Mouse (Mus musculus): Measurements from ENCODE around the gene Prkn.

The Prkn gene

GRCm38 (mm10) chr17:11414288-11414687 is 574.1 kb downstream of the Prkn start:
- no peak for DNase-seq

- DNase-seq: no peak
These were observed 577.0 kb downstream of the Prkn start for GRCm38 (mm10) chr17:11417150-11417549.

GRCm38 (mm10) chr17:11419484-11419883 is 579.3 kb downstream of the Prkn start:
- no peak for DNase-seq

GRCm38 (mm10) chr17:11420839-11421238 is 580.7 kb downstream of the Prkn start:
- peak; percentile 36 for DNase-seq

GRCm38 (mm10) chr17:11421264-11421940 is 581.2 kb downstream of the Prkn start:
- no peak for DNase-seq

- no peak for DNase-seq
These were observed 591.1 kb downstream of the Prkn start for GRCm38 (mm10) chr17:11431323-11431722.

- no peak for DNase-seq
These were observed 592.4 kb downstream of the Prkn start for GRCm38 (mm10) chr17:11432593-11432992.

- no peak for DNase-seq
These were observed 622.5 kb downstream of the Prkn start for GRCm38 (mm10) chr17:11462721-11463120.

GRCm38 (mm10) chr17:11466095-11466494 is 625.9 kb downstream of the Prkn start:
- no peak for DNase-seq

- no peak for DNase-seq
These were observed 628.4 kb downstream of the Prkn start for GRCm38 (mm10) chr17:11468624-11469023.

GRCm38 (mm10) chr17:11483032-11483431 is 642.8 kb downstream of the Prkn start:
- DNase-seq: no peak

GRCm38 (mm10) chr17:11490051-11490450 is 649.9 kb downstream of the Prkn start:
- DNase-seq: peak; percentile 86

GRCm38 (mm10) chr17:11502556-11502955 is 662.4 kb downstream of the Prkn start:
- DNase-seq: no peak

GRCm38 (mm10) chr17:11504496-11504895 is 664.3 kb downstream of the Prkn start:
- DNase-seq: no peak

- DNase-seq: no peak
These were observed 666.9 kb downstream of the Prkn start for GRCm38 (mm10) chr17:11507082-11507481.

- DNase-seq: no peak
These were observed 669.9 kb downstream of the Prkn start for GRCm38 (mm10) chr17:11510081-11510480.

GRCm38 (mm10) chr17:11514032-11514761 is 674.0 kb downstream of the Prkn start:
- no peak for DNase-seq

GRCm38 (mm10) chr17:11515619-11516018 is 675.4 kb downstream of the Prkn start:
- no peak for DNase-seq

- DNase-seq: no peak
These were observed 676.0 kb downstream of the Prkn start for GRCm38 (mm10) chr17:11516165-11516564.

- no peak for DNase-seq
These were observed 691.9 kb downstream of the Prkn start for GRCm38 (mm10) chr17:11532066-11532465.

GRCm38 (mm10) chr17:11532748-11533147 is 692.6 kb downstream of the Prkn start:
- DNase-seq: no peak

GRCm38 (mm10) chr17:11533835-11534234 is 693.7 kb downstream of the Prkn start:
- no peak for DNase-seq

- DNase-seq: no peak
These were observed 698.6 kb downstream of the Prkn start for GRCm38 (mm10) chr17:11538826-11539225.

GRCm38 (mm10) chr17:11541928-11542623 is 701.9 kb downstream of the Prkn start:
- DNase-seq: no peak
